Mouse (Mus musculus) lung, adult 2 months (tissue): ENCODE measurements around the gene Stac.

Experiments used
- CTCF ChIP-seq: fragments of 200-500 bp; IDR thresholded peaks from 2 replicates; pipeline ENCODE4 v1.5.1; 2011; ENCODE audit warnings: mild to moderate bottlenecking, low read length, control low read depth; ENCODE audit not compliant: insufficient read depth
- POLR2A ChIP-seq: fragments of 200-500 bp; IDR thresholded peaks from 2 replicates; pipeline ENCODE4 v1.6.1; 2011; ENCODE audit warnings: low read depth, mild to moderate bottlenecking, control low read depth, low read length, borderline replicate concordance; ENCODE audit errors: extremely low read depth

DNA sequence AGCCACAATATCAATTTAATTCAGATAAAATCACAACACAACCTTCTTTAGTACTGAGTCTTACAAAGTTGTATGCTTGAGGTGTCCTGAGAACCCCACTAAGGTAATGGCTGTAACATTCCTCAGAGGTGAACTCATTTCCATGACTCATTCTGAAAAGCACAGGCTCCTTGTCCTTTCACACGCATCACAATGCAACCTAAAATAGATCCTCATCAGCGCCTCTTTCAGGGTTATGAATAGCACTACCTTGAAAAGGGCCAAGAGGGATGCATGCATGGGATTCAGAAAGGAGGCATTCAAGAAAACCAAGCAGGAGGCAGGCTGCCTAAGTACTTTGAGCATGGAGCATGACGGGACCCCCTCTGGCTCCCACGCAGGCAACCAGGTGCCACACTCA, 57.3 kb downstream of the Stac start:
- TF ChIP-seq POLR2A (no peak), CTCF (no peak)
